Mouse (Mus musculus) C2C12 (cell line): ENCODE measurements around the gene Ebf1.

Experiments used
- CEBPB ChIP-seq: IDR thresholded peaks from one replicate; pipeline ENCODE4 v1.6.1; 2011; ENCODE audit warnings: low read depth, mild to moderate bottlenecking, control low read depth, moderate library complexity
- CTCF ChIP-seq: IDR thresholded peaks from one replicate; pipeline ENCODE4 v1.5.1; 2011; ENCODE audit not compliant: control insufficient read depth, insufficient read depth, insufficient read length
- FOSL1 ChIP-seq: IDR thresholded peaks from one replicate; pipeline ENCODE4 v1.8.0; 2011; ENCODE audit warnings: mild to moderate bottlenecking, low read length; ENCODE audit not compliant: poor library complexity, insufficient read depth, severe bottlenecking
- MAX ChIP-seq: IDR thresholded peaks from one replicate; pipeline ENCODE4 v1.6.1; 2011; ENCODE audit warnings: mild to moderate bottlenecking, control low read depth
- MYOD1 ChIP-seq: IDR thresholded peaks from one replicate; pipeline ENCODE4 v1.6.1; 2011; ENCODE audit warnings: low read depth; ENCODE audit not compliant: control insufficient read depth, insufficient read length
- MYOG ChIP-seq: IDR thresholded peaks from one replicate; pipeline ENCODE4 v1.6.1; 2011; ENCODE audit not compliant: control insufficient read depth, insufficient read length; ENCODE audit errors: extremely low read depth
- USF1 ChIP-seq: IDR thresholded peaks from one replicate; pipeline ENCODE4 v1.6.1; 2011; ENCODE audit warnings: low read depth, mild to moderate bottlenecking, control low read depth, moderate library complexity

- TF ChIP-seq CTCF (no peak), CEBPB (no peak), USF1 (no peak), MAX (no peak), FOSL1 (no peak), MYOD1 (no peak), MYOG (no peak)
Observed at GRCm38 (mm10) chr11:44572781-44573180, 44.3 kb upstream of the Ebf1 start.
